Comparison of ENCODE assay signal across 12 mouse cellular contexts in genomic region chr16:45896587-45896986, GRCm38 (mm10).
"Had no signal": no experiment of that assay in that cellular context is flagged by ENCODE, and none has a peak within 500 bp of the region (broad histone marks: within the 10 kb centered on the region; RNA-seq: fewer than 3 reads in every experiment).

No protein-coding gene starts in this region.

- H3K27ac ChIP-seq: layer of hippocampus, adult 2 months; limb, embryonic 15.5 days; liver, embryonic 12.5 days; midbrain, embryonic 13.5 days; stomach, postnatal 0 days had no signal

- ATAC-seq: intestine, postnatal 0 days; liver, embryonic 12.5 days; midbrain, embryonic 13.5 days had no signal

- H3K4me3 ChIP-seq: layer of hippocampus, adult 2 months; limb, embryonic 15.5 days; liver, embryonic 12.5 days; megakaryocyte, embryonic 14.5 days; midbrain, embryonic 13.5 days had no signal

- DNase-seq: kidney, postnatal 10 days; kidney, postnatal 4 days; lung, embryonic 14.5 days; retina, postnatal 1 day; right cerebral cortex, postnatal 14 days had no signal

- H3K4me1 ChIP-seq: liver, embryonic 12.5 days; megakaryocyte, embryonic 14.5 days had no signal

- H3K27me3 ChIP-seq: limb, embryonic 15.5 days; liver, embryonic 12.5 days; midbrain, embryonic 13.5 days had no signal

- H3K36me3 ChIP-seq: limb, embryonic 15.5 days; liver, embryonic 12.5 days; midbrain, embryonic 13.5 days had no signal

- H3K4me2 ChIP-seq: limb, embryonic 15.5 days; liver, embryonic 12.5 days; lung, embryonic 14.5 days; midbrain, embryonic 13.5 days had no signal

- H3K9me3 ChIP-seq: limb, embryonic 15.5 days; liver, embryonic 12.5 days; megakaryocyte, embryonic 14.5 days; midbrain, embryonic 13.5 days had no signal

- H3K9ac ChIP-seq: limb, embryonic 15.5 days; liver, embryonic 12.5 days; lung, embryonic 14.5 days; midbrain, embryonic 13.5 days had no signal
